Mouse (Mus musculus) kidney, adult 2 months (tissue): ENCODE measurements around the gene Col6a5.

Experiments
- CTCF ChIP-seq: fragments of 200-500 bp; conservative IDR thresholded peaks from 2 replicates; pipeline ENCODE4 v1.5.1; 2011; ENCODE audit warnings: low read depth, mild to moderate bottlenecking, control low read depth, low read length, moderate library complexity, mixed read lengths; ENCODE audit not compliant: insufficient read depth, insufficient read length
- POLR2A ChIP-seq: fragments of 200-500 bp; IDR thresholded peaks from one replicate; pipeline ENCODE4 v1.6.1; 2011; ENCODE audit warnings: low read depth, low read length, control low read depth

- TF ChIP-seq POLR2A (no peak), CTCF (no peak)
Observed at GRCm38 (mm10) chr9:105976871-105977270, 16.4 kb upstream of the Col6a5 start.
